Mouse (Mus musculus) forebrain, embryonic 13.5 days (tissue): ENCODE measurements at regions not wholly inside any gene's neighbourhood (a gene's known extent, or its start where the extent isn't known, plus 50 kb on each side); places are given as distances from the start of the nearest gene placed in this dataset.

ENCODE experiments used
- ATAC-seq: fragments of 200-750 bp; cut with Nextera tagmentation; 2 replicates; pipeline ENCODE4 v1.8.0; 2017
- H3K27ac ChIP-seq: fragments of 300-500 bp; sonication (generic); 2 replicates; pipeline ENCODE4 v1.5.1; 2015; ENCODE audit warnings: inconsistent platforms, mild to moderate bottlenecking, moderate library complexity
- H3K27me3 ChIP-seq: fragments of 300-500 bp; sonication (generic); 2 replicates; pipeline ENCODE4 v1.6.1; 2015; ENCODE audit warnings: mild to moderate bottlenecking, inconsistent platforms
- H3K36me3 ChIP-seq: fragments of 300-500 bp; sonication (generic); 2 replicates; pipeline ENCODE4 v1.6.1; 2015; ENCODE audit warnings: mild to moderate bottlenecking, inconsistent platforms; ENCODE audit not compliant: poor library complexity, severe bottlenecking
- H3K4me1 ChIP-seq: fragments of 300-500 bp; sonication (generic); 2 replicates; pipeline ENCODE4 v1.6.1; 2015; ENCODE audit warnings: inconsistent platforms
- H3K4me2 ChIP-seq: fragments of 300-500 bp; sonication (generic); 2 replicates; pipeline ENCODE4 v1.6.1; 2015; ENCODE audit warnings: inconsistent platforms, mild to moderate bottlenecking, moderate library complexity
- H3K4me3 ChIP-seq: fragments of 300-500 bp; sonication (generic); 2 replicates; pipeline ENCODE4 v1.5.1; 2015; ENCODE audit warnings: mild to moderate bottlenecking, inconsistent platforms
- H3K9ac ChIP-seq: fragments of 300-500 bp; sonication (generic); 2 replicates; pipeline ENCODE4 v1.6.1; 2015; ENCODE audit warnings: mild to moderate bottlenecking, inconsistent platforms
- H3K9me3 ChIP-seq: fragments of 300-500 bp; sonication (generic); replicated peaks from 2 replicates; pipeline ENCODE4 v1.6.1; 2016; ENCODE audit warnings: inconsistent platforms
- WGBS: fragments of 180-500 bp; shearing (Covaris S2); methylation state at CpG from one replicate; pipeline ENCODE4 v1.1.7; 2015; 5-methylcytosine and 5-hydroxymethylcytosine counted together

DNA sequence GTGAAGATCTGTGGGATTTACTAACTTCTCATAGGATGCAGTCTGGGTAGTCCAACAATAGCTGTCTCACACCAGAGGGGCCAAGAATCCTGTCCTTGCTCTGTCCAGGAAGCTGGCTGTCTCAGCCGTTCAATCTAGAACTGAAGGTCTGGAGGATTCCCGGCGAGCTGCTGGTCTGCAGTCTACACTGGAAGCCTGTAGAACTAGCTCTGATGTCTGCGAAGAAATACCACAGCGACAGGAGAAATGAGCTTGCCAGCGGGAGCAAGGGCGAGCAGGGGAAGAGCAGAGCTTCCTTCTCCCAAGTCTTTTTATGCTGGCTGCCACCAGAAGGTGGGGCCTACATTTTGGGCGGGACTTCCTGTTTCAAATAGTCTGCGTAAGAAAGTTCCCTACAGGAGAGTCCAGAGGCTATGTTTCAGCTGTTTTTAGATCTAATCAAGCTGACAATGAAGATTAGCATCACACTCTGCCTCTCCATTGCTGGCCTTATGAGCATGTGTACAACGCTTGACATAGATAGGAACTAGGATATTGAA is 111.9 kb upstream of the Eef2kmt start:
- Histone ChIP-seq H3K9me3 (no peaks in the 10 kb centered on the region), H3K9ac (no peak overlapping the region), H3K4me2 (no peak overlapping the region), H3K4me3 (no peak overlapping the region), H3K27ac (no peak overlapping the region), H3K36me3 (no peaks in the 10 kb centered on the region), H3K4me1 (no peaks in the 10 kb centered on the region), H3K27me3 (no peaks in the 10 kb centered on the region)
- no peak for ATAC-seq
- 84% methylated on average over 10 of the region's 10 CpGs for WGBS

DNA sequence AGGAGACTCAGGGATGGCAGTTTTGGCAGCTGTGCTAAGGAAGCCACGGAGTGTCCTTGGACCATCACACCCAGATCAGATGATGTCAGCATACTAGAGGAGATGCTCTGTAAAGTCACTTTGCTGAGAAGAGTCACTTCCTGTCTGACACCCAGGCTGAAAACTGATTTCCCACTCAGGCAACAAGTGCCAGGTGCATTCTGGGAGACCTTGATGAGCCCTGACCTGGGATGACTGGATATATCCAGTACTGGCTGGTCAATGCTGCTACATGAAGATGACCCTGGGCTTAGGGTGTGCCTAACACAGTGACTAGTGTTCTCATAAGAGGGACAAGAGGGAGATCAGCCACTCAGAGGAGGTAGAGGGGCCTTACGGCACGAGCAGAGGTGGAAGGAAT is 110.2 kb upstream of the Eef2kmt start:
- no peaks in the 10 kb centered on the region for H3K4me1 ChIP-seq
- H3K4me2 ChIP-seq: no peak overlapping the region
- no peak overlapping the region for H3K9ac ChIP-seq
- no peak for ATAC-seq
- no peaks in the 10 kb centered on the region for H3K9me3 ChIP-seq
- H3K4me3 ChIP-seq: no peak overlapping the region
- no peaks in the 10 kb centered on the region for H3K27me3 ChIP-seq
- H3K36me3 ChIP-seq: no peaks in the 10 kb centered on the region
- no peak overlapping the region for H3K27ac ChIP-seq
- WGBS: 82% methylated on average over 3 of the region's 3 CpGs

DNA sequence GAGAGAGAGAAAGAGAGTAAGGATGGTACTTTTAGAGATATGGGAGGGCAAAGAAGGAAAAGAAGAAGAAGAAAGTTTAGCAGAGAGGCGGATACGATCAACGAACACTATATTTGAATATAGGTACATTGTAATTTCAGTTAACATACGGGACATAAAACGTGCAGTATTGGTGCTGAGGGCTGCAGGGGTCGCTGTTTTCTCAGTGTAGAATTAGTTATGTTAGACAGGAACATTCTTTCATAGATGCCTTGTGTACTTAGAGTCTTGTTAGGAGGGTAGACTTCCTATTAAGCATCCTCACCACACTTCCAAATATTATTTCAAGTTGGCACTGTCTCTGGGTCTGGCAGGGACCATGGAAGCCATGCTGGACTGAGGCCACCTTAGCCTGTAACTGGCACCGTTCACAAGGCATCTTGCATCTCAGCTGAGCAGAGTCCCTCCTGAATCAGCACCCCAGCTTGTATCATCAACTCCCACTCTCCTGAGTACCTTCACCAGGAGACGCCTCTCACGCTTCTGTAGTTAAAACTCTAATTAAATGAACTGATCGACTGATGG is 107.3 kb upstream of the Eef2kmt start:
- H3K9ac ChIP-seq: no peak overlapping the region
- H3K27ac ChIP-seq: no peak overlapping the region
- H3K9me3 ChIP-seq: no peaks in the 10 kb centered on the region
- H3K36me3 ChIP-seq: no peaks in the 10 kb centered on the region
- no peak overlapping the region for H3K4me2 ChIP-seq
- H3K27me3 ChIP-seq: no peaks in the 10 kb centered on the region
- no peaks in the 10 kb centered on the region for H3K4me1 ChIP-seq
- 74% methylated on average over 10 of the region's 10 CpGs for WGBS
- no peak overlapping the region for H3K4me3 ChIP-seq
- ATAC-seq: no peak

DNA sequence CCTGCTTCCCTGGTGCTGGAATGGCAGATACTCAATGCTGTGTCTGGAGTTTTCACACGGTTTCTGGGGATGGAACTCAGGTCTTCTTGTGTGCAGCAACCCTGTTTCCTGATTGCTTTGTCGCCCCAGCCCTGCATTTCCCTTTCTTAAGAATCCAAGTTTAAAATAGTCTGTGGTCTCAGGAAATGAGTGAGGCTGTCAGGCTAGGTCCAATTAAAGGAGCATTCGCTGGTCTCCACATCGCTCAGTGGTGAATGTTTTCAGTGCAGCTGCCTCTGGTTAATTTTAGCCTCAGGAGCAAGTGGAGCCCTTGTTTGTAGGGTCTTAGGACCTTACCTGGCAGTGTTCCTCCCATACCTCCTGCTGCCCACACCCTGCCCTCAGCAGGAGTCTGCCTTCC is 103.4 kb upstream of the Eef2kmt start:
- Histone ChIP-seq H3K36me3 (no peaks in the 10 kb centered on the region), H3K9ac (no peak overlapping the region), H3K27me3 (no peaks in the 10 kb centered on the region), H3K4me2 (no peak overlapping the region), H3K9me3 (0 out of 2 replicates have a peak, but pooled peaks cover 6% of the 10 kb centered on the region), H3K4me3 (no peak overlapping the region), H3K27ac (no peak overlapping the region), H3K4me1 (no peaks in the 10 kb centered on the region)
- WGBS: 87% methylated on average over 4 of the region's 4 CpGs
- no peak for ATAC-seq

DNA sequence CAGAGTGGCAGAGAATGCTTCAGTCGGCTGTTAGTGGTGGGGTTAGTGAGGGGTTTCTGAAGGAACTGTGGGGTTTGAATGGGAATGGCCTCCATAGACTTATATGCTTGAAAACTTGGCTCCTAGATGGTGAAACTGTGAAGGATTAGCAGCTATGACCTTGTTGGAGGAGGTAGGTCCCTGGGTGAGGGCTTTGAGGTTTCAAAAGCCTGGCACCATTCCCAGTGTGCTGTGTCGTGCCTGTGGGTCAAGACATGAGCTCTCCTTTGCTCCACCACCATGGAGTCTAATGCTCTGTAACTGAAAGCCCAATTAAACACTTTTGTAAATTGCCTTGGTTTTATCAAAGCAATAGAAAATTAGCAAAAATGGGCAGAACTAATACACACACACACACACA is 98.1 kb upstream of the Eef2kmt start:
- ATAC-seq: no peak
- no peaks in the 10 kb centered on the region for H3K36me3 ChIP-seq
- no peak overlapping the region for H3K27ac ChIP-seq
- no peak overlapping the region for H3K9ac ChIP-seq
- no peak overlapping the region for H3K4me3 ChIP-seq
- H3K4me1 ChIP-seq: 0 out of 2 replicates have a peak, but pooled peaks cover 6% of the 10 kb centered on the region
- H3K4me2 ChIP-seq: no peak overlapping the region
- 73% methylated on average over 2 of the region's 2 CpGs for WGBS
- H3K9me3 ChIP-seq: 0 out of 2 replicates have a peak, but pooled peaks cover 6% of the 10 kb centered on the region
- H3K27me3 ChIP-seq: peaks cover 4% of the 10 kb centered on the region; the same call in 1 of the 2 replicates

DNA sequence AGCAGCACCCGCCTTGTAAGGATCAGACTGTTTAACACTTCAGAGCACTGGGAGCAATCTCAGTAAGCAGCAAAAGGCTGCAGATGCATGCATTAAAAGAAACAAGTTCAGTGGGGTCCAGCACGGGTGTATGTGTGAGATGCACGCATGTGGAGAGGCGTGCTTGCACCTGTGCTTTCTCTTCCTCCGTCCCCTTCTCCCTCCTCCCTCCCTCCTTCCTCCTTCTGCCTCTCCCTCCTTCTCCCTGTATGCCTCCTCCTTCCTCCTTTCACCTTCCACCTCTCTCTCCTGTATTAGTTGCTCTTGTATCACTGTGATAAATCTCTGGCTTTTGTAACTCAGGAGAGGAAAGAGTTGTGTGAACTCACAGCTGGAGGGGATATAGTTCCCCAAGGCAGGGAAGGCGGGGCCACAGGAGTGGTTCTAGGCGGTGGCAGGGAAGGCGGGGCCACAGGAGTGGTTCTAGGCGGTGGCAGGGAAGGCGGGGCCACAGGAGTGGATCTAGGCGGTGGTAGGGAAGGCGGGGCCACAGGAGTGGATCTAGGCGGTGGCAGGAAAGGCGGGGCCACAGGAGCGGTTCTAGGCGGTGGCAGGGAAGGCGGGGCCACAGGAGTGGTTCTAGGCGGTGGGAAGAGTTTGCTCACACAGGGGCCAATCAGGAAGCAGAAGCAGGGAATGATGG is 96.2 kb upstream of the Eef2kmt start:
- 0 out of 2 replicates have a peak, but pooled peaks cover 6% of the 10 kb centered on the region for H3K4me1 ChIP-seq
- H3K9ac ChIP-seq: no peak overlapping the region
- peak overlapping the region; percentile 20; the same call in 1 of the 2 replicates for H3K4me2 ChIP-seq
- no peaks in the 10 kb centered on the region for H3K36me3 ChIP-seq
- H3K27ac ChIP-seq: no peak overlapping the region
- H3K9me3 ChIP-seq: 0 out of 2 replicates have a peak, but pooled peaks cover under 1% of the 10 kb centered on the region
- H3K27me3 ChIP-seq: peaks cover 4% of the 10 kb centered on the region; the same call in 1 of the 2 replicates
- ATAC-seq: peak; percentile 43; the same call in 1 of the 2 replicates
- H3K4me3 ChIP-seq: no peak overlapping the region
- WGBS: 5% methylated on average over 18 of the region's 18 CpGs

DNA sequence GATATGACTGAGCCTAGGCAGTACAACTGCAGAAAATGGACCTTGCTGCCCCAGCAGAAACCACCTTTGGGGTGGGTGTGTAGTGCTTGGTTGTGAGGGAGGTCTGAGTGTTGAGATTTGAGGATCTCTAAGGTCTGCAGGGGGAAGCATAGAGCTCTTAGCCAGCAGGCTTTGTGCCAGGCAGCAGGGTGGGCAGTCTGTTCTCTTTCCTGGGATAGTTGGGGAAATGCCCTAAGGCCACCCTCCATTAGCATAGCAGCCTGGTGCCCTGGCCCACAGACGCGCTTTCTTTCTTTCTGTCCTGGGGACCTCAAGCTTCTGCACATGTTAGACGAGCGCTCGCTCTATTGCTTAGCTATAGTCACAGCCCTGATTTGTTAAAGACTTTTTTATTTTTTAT is 91.4 kb upstream of the Eef2kmt start:
- Histone ChIP-seq H3K36me3 (no peaks in the 10 kb centered on the region), H3K4me1 (0 out of 2 replicates have a peak, but pooled peaks cover 3% of the 10 kb centered on the region), H3K4me2 (no peak overlapping the region), H3K4me3 (no peak overlapping the region), H3K9me3 (no peaks in the 10 kb centered on the region), H3K27ac (no peak overlapping the region), H3K27me3 (peaks cover 2% of the 10 kb centered on the region; the same call in 1 of the 2 replicates), H3K9ac (no peak overlapping the region)
- no peak for ATAC-seq
- WGBS: 76% methylated on average over 5 of the region's 5 CpGs

DNA sequence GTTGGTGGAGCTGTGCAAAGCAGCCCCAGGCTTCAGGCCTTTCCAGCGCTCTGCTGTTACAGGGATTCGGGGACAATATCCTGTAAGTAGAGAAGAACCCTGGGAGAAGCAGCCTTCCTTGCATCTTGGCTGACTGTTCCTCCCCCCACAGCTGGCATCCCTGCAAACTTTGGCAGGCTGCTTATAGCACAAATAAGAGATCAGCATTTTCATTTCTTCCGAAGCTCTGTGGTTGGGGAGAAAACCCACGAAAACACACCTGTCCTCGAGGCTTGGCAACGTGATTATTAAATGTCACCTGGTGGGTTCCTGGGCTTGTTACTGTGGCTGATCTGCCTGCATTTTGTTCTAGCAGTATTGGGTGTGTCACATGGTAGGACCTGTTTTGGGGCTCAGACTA is 86.5 kb upstream of the Eef2kmt start:
- ATAC-seq: no peak
- Histone ChIP-seq H3K36me3 (no peaks in the 10 kb centered on the region), H3K4me1 (no peaks in the 10 kb centered on the region), H3K27me3 (no peaks in the 10 kb centered on the region), H3K9ac (no peak overlapping the region), H3K27ac (no peak overlapping the region), H3K4me2 (no peak overlapping the region), H3K9me3 (no peaks in the 10 kb centered on the region), H3K4me3 (no peak overlapping the region)
- WGBS: 82% methylated on average over 6 of the region's 6 CpGs

DNA sequence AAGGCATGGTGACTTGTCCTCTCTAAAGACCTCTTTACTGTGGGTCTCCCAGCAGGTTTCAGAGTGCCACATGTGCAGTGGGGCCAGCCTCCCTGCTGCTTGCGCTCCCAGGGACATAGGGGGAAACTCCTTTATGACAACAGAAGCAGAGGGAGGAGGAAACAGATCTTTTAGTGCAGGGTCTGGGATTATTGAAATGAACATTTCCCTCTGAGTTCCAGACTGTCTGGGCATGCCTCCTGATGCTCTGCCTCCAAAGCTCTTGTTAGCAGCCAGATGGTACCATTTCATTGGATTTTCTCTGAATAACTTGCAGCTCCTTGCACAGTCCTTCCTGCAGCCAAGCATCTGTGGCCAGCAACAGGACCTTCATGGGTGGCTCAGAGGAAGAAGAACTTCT is 60.5 kb upstream of the Eef2kmt start:
- no peak overlapping the region for H3K27ac ChIP-seq
- no peak for ATAC-seq
- WGBS: 90% methylated on average over 1 of the region's 1 CpGs
- H3K27me3 ChIP-seq: no peaks in the 10 kb centered on the region
- H3K4me2 ChIP-seq: no peak overlapping the region
- H3K9ac ChIP-seq: no peak overlapping the region
- no peaks in the 10 kb centered on the region for H3K36me3 ChIP-seq
- H3K9me3 ChIP-seq: no peaks in the 10 kb centered on the region
- no peaks in the 10 kb centered on the region for H3K4me1 ChIP-seq
- no peak overlapping the region for H3K4me3 ChIP-seq

DNA sequence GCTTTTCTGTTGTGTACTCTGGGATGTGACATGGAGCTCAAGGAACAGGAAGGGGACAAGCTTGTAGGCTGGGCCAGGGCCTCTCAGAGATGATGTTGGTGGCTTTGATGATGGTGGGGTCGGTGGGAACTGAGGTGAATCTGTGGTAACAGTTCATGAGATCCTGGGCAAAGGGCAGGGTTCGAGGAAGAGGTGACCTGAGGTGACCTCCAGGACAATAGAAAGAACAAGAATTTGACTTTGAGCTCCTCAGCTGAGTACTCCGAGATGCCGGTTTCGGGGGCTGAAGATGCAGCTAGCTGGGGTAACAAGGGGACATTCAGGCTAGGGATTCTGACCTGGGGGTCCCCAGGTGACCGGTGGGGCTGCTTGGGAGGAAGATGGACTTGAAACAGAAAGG is 57.5 kb upstream of the Eef2kmt start:
- WGBS: 80% methylated on average over 6 of the region's 6 CpGs
- H3K27ac ChIP-seq: no peak overlapping the region
- H3K4me3 ChIP-seq: no peak overlapping the region
- no peaks in the 10 kb centered on the region for H3K9me3 ChIP-seq
- no peak overlapping the region for H3K4me2 ChIP-seq
- no peak for ATAC-seq
- H3K4me1 ChIP-seq: no peaks in the 10 kb centered on the region
- H3K36me3 ChIP-seq: no peaks in the 10 kb centered on the region
- H3K9ac ChIP-seq: no peak overlapping the region
- peaks cover 2% of the 10 kb centered on the region; the same call in 1 of the 2 replicates for H3K27me3 ChIP-seq

DNA sequence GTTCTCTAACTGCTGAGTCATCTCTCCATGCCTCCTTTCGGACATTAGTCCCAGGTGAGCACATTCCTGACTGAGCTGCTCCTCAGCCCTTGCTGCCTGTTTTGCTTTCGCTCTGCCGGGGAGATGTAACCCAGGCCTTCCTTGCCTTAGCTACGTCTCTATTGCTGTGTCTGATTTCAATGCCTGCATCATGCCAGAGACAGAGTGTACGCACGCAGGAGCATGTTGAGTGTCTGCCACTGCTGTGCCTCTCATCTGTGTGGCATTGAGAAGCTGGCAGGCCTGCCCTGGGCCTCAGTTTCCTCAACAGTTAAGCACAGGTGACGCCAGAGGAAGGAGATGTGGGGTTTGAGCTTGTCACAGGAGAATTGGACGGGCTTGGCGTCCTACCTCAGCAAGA is 55.7 kb upstream of the Eef2kmt start:
- no peak overlapping the region for H3K4me2 ChIP-seq
- H3K4me3 ChIP-seq: no peak overlapping the region
- H3K27me3 ChIP-seq: peaks cover 14% of the 10 kb centered on the region
- no peaks in the 10 kb centered on the region for H3K36me3 ChIP-seq
- H3K4me1 ChIP-seq: peaks cover 7% of the 10 kb centered on the region; the same call in 1 of the 2 replicates
- no peaks in the 10 kb centered on the region for H3K9me3 ChIP-seq
- ATAC-seq: no peak
- 83% methylated on average over 9 of the region's 9 CpGs for WGBS
- no peak overlapping the region for H3K27ac ChIP-seq
- H3K9ac ChIP-seq: no peak overlapping the region

DNA sequence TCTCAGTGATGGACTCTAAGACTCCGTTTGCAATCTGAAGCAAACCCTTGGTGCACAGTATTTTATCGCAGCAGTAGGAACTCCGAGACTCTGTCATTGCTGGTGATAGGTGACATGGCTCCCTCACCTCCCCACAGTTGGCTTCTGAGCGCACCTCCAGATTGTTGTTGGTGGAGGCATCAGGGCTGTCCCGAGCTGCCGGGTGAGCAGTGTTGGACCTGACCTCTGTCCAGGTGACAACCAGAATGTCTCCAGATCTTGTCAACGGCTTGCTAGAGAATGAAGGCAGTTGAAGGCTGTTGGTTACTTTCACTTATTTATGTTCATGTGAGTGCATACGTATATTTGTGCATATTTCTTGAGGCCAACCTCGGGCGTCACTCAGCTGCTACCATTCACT is 55.0 kb upstream of the Eef2kmt start:
- peaks cover 14% of the 10 kb centered on the region for H3K27me3 ChIP-seq
- 93% methylated on average over 10 of the region's 10 CpGs for WGBS
- no peak overlapping the region for H3K9ac ChIP-seq
- H3K4me3 ChIP-seq: no peak overlapping the region
- ATAC-seq: no peak
- no peaks in the 10 kb centered on the region for H3K36me3 ChIP-seq
- H3K27ac ChIP-seq: no peak overlapping the region
- no peak overlapping the region for H3K4me2 ChIP-seq
- H3K9me3 ChIP-seq: no peaks in the 10 kb centered on the region
- peaks cover 7% of the 10 kb centered on the region; the same call in 1 of the 2 replicates for H3K4me1 ChIP-seq
